Mouse (Mus musculus): ENCODE measurements around the gene Taf10. TPM values are rescaled to one million over a fixed set of nuclear protein-coding genes. Genes with fewer than 3 reads are reported as not detected.
"Not testable (repeated sequence)": the region's sequence is repeated elsewhere in the genome, so short reads cannot be mapped to it uniquely, and the experiment has no call there.

Gene Taf10
- polyA plus RNA-seq, 1 experiment from 2014 or later, result 141 TPM

DNA sequence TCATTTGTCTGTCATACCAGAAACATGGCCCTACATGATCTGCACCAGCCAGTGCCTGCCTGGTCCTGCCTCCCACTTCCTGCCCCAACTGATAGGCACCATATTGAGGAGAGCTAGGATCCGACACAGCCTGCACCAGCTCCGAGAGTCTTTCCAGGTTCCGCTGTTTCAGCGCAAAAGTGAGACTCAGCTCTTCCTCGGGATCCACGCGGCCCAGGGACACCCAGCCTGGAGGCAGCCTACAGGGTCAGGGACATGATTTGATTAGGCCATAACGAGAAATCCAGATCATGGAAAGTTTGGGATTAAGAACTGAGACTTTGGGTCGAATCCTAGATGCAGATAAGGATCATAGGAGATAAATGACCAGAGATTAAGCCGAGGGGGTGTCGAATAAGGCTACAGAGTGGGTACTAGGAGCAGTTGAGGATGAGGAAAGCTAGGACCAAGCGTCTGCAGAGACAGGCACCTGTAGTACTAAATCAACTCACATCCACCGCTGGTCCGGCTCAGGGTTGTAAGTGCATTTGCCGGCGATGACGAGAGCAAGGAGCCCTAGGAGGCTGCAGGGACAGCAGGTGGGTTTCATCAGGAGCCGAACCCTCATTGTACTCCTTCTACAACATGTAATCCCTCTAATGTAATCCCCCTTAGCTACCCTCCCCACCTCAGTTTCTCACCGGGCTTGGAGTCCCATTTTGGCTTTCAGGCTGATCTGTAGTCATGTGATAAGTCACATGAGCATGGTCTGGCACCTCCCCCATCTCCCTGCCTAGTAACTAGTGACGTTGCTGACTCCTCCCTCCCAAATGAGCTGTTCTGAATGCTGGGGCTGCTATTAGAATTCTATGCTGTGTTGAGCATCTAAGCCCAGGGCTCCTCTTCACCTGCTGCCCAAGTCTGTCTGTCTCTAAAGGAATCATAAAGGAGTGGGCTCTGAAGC lies 7.6 kb upstream of the Taf10 start, which contains the start of gene Tpp1:
Gene Tpp1 (minus strand): TSS at position 745 of the 943 bp plus-strand sequence.
- H3K4me3 ChIP-seq, result peak within 1 kb of the TSS; percentile 52
- ATAC-seq, result peak; percentile 95
- WGBS, result 19% methylated on average over 20 of the region's 20 CpGs
- peaks cover 14% of the 10 kb centered on the region for H3K4me1 ChIP-seq
- no peaks in the 10 kb centered on the region for H3K27me3 ChIP-seq
- peak within 1 kb of the TSS; percentile 48; the same call in 1 of the 2 replicates for H3K27ac ChIP-seq
- H3K4me2 ChIP-seq, result peak within 1 kb of the TSS; percentile 73
- peaks cover 77% of the 10 kb centered on the region for H3K36me3 ChIP-seq (ENCODE audit: poor library complexity, severe bottlenecking)
- H3K9me3 ChIP-seq (replicated peaks), result no peaks in the 10 kb centered on the region
- peak within 1 kb of the TSS; percentile 74 for H3K9ac ChIP-seq

DNA sequence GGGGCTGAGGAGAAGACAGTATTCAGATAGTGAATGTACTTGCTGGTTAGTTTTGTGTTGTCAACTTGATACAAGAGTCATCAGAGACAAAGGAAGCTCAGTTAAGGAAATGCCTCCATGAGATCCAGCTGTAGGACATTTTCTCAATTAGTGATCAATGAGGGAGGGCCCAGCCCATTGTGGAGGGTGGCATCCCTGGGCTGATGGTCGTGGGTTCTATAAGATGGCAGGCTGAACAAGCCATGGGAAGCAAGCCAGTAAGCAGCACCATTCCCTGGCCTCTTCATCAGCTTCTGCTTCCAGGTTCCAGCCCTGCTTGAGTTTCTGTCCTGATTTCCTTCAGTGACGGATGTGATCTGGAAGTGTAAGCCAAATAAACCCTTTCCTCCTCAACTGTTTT lies 3.6 kb upstream of the Taf10 start:
- no peak overlapping the region for H3K4me2 ChIP-seq
- H3K9ac ChIP-seq, result no peak overlapping the region
- H3K4me1 ChIP-seq, result peaks cover 23% of the 10 kb centered on the region
- no peak overlapping the region for H3K4me3 ChIP-seq
- WGBS, result 82% methylated on average over 2 of the region's 2 CpGs
- ATAC-seq, result no peak
- H3K36me3 ChIP-seq (ENCODE audit: poor library complexity, severe bottlenecking), result peaks cover 48% of the 10 kb centered on the region
- H3K9me3 ChIP-seq (replicated peaks), result no peaks in the 10 kb centered on the region
- H3K27me3 ChIP-seq, result no peaks in the 10 kb centered on the region
- H3K27ac ChIP-seq, result no peak overlapping the region

DNA sequence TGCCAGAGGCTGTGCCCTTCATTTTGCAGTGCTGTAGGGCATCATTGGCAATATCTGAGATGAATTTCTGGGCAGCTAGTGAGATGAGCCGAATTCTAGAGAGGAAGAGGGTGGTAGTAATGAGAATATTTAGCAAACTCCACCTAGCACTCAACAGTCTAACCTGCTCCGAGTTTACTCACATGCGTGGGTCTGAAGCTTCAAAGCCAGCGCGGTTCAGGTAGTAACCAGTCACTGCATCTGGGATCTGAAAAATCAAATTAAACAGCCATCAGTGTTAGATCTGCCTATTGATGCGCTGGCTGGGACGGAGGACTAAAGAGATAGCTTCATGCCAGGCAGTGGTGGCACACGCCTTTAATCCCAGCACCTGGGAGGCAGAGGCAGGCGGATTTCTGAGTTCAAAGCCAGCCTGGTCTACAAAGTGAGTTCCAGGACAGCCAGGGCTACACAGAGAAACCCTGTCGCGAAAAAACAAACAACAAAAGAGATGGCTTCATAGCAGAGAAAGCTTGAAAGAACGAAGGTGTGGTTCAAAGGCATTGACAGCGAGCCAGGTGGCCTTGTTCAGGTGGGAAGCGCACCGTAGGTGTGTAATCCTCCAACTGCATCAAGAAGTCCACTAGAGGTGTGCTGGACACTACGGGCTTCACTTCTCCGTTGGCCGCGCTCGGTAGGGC lies 775 bp downstream of the Taf10 start:
- not testable (repeated sequence) for H3K27me3 ChIP-seq; H3K9me3 ChIP-seq (replicated peaks); H3K27ac ChIP-seq; ATAC-seq
- Histone ChIP-seq H3K4me1 (peaks cover 18% of the 10 kb centered on the region), H3K9ac (peak overlapping the region; percentile 92), H3K4me3 (peak overlapping the region; percentile 98), H3K4me2 (peak overlapping the region; percentile 91), H3K36me3 (ENCODE audit: poor library complexity, severe bottlenecking) (peaks cover 58% of the 10 kb centered on the region)
- 36% methylated on average over 20 of the region's 20 CpGs for WGBS

DNA sequence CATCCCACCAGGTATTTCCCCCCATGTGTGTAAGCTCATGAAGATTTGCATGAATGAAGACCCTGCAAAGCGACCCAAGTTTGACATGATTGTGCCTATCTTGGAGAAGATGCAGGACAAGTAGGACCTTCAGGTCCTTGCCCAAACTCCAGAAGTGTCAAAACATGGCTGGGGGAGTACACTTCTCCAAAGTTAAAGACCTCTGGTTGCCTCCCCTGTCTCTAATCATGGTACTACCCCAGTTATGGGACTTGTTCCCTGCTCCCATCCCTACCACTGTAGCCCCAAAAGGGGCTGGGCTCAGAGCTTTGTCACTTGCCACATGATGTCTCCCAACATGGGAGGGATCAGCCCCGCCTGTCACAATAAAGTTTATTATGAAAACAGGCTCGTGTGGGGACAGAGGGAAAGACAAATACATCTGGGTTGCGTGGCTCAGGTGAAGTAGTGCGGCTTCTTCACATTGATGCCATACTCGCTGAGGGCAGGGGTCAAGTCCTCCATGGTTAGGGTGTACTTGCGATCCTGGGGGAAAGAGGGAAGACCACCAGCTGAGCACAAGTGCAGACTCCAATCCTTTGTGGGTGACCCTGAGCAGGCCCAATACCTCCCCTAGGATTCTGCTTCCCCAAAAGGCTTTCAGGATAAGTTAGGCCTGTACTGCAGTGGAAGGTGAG lies 1.5 kb downstream of the Taf10 start:
- ATAC-seq; H3K27me3 ChIP-seq; H3K9me3 ChIP-seq (replicated peaks); H3K27ac ChIP-seq; H3K9ac ChIP-seq: not testable (repeated sequence)
- peaks cover 51% of the 10 kb centered on the region for H3K36me3 ChIP-seq (ENCODE audit: poor library complexity, severe bottlenecking)
- WGBS, result 86% methylated on average over 7 of the region's 7 CpGs
- peak overlapping the region; percentile 91 for H3K4me2 ChIP-seq
- H3K4me1 ChIP-seq, result peaks cover 25% of the 10 kb centered on the region
- H3K4me3 ChIP-seq, result peak overlapping the region; percentile 98; the same call in 1 of the 2 replicates

DNA sequence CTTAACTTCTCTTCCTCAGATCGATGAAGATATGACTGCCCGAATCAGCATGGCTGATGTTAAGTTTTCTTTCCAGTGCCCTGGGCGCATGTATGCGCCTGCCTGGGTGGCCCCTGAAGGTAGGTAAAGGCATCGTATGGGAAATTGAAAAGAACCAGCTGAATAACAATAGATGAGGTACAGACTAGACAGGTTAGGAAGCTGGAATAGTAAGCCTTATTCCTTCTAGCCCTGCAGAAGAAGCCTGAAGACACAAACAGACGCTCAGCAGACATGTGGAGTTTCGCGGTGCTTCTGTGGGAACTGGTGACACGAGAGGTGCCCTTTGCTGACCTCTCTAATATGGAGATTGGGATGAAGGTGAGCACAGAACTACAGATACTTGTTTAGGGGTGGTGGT lies 2.2 kb downstream of the Taf10 start:
- Histone ChIP-seq H3K27ac (no peak overlapping the region), H3K27me3 (no peaks in the 10 kb centered on the region), H3K9me3 (replicated peaks) (no peaks in the 10 kb centered on the region), H3K36me3 (ENCODE audit: poor library complexity, severe bottlenecking) (peaks cover 44% of the 10 kb centered on the region), H3K9ac (no peak overlapping the region), H3K4me2 (no peak overlapping the region), H3K4me3 (no peak overlapping the region), H3K4me1 (peaks cover 32% of the 10 kb centered on the region)
- ATAC-seq, result no peak
- 89% methylated on average over 9 of the region's 9 CpGs for WGBS

DNA sequence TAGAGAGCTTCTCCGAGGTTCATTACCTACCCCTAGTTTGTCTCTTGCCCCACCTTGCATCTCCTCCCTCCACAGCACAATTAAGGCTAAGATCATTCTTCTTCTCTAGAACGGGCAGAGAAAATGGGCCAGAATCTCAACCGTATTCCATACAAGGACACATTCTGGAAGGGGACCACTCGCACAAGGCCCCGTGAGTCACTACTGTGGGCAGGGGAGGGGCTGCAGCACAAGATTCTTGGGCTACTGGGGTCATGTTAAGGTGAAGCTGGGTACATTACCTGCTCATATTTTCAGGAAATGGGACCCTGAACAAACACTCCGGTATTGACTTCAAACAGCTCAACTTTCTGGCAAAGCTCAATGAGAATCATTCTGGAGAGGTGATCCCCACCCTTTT lies 3.3 kb downstream of the Taf10 start:
- no peaks in the 10 kb centered on the region for H3K9me3 ChIP-seq (replicated peaks)

DNA sequence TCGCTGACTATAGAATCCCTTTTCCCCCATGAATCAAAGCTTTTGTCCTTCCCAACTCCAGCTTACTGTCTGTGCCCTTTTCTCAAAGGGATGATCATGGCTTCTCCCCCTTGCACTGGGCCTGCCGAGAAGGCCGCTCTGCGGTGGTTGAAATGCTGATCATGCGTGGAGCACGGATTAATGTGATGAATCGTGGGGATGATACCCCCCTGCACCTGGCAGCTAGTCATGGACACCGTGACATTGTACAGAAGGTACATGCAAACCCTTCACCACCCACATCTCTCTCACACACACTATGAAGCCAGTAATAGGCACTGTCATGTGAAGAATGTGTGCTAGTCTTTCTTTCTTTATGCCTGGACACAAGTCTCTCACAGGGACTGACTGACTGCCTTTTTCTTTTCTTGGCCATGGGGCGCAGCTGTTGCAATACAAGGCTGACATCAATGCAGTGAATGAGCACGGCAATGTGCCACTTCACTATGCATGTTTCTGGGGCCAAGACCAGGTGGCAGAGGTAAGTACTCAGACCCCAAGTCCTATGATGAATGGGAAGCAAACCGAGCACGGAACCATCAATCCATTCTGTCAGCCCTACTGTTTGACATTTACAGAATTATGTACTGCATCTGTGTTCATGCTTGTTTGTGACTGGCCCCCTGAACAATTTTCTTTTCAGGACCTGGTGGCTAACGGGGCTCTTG lies 3.9 kb downstream of the Taf10 start:
- Histone ChIP-seq H3K9me3 (replicated peaks) (no peaks in the 10 kb centered on the region), H3K4me3 (no peak overlapping the region), H3K4me1 (peaks cover 38% of the 10 kb centered on the region), H3K4me2 (no peak overlapping the region), H3K9ac (no peak overlapping the region), H3K36me3 (ENCODE audit: poor library complexity, severe bottlenecking) (peaks cover 34% of the 10 kb centered on the region), H3K27me3 (no peaks in the 10 kb centered on the region), H3K27ac (no peak overlapping the region)
- WGBS, result 85% methylated on average over 13 of the region's 13 CpGs
- no peak for ATAC-seq

More for the DNA sequence above, 3.3 kb downstream of the Taf10 start:
- Histone ChIP-seq H3K9ac (no peak overlapping the region), H3K36me3 (ENCODE audit: poor library complexity, severe bottlenecking) (peaks cover 34% of the 10 kb centered on the region), H3K27ac (no peak overlapping the region), H3K4me2 (no peak overlapping the region), H3K4me1 (peaks cover 32% of the 10 kb centered on the region), H3K4me3 (no peak overlapping the region), H3K27me3 (no peaks in the 10 kb centered on the region)
- WGBS, result 88% methylated on average over 6 of the region's 6 CpGs
- no peak for ATAC-seq

DNA sequence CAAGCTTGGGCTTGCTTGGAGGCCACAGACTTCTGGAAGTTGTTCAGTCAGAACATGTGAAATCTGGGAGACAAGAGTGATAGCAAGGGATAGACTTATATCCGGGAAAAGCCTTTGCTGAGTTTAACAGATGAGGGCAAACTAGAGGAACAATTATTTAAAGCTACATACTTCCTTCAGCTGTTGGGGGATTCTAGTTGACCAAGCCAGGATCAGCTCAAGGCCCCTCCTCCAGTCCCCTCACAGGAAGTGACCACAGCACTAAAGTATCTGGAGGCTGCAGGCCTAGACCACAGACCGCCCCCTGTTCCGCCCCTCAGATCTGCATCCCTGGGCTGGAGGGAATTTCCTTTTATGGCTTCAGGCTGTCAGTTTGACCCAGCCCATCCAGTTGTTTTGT lies 5.2 kb downstream of the Taf10 start:
- Histone ChIP-seq H3K9me3 (replicated peaks) (no peaks in the 10 kb centered on the region), H3K27me3 (no peaks in the 10 kb centered on the region), H3K9ac (no peak overlapping the region), H3K4me3 (no peak overlapping the region), H3K27ac (no peak overlapping the region), H3K4me1 (peaks cover 40% of the 10 kb centered on the region), H3K36me3 (ENCODE audit: poor library complexity, severe bottlenecking) (peaks cover 43% of the 10 kb centered on the region), H3K4me2 (no peak overlapping the region)
- 31% methylated on average over 3 of the region's 3 CpGs for WGBS
- no peak for ATAC-seq

DNA sequence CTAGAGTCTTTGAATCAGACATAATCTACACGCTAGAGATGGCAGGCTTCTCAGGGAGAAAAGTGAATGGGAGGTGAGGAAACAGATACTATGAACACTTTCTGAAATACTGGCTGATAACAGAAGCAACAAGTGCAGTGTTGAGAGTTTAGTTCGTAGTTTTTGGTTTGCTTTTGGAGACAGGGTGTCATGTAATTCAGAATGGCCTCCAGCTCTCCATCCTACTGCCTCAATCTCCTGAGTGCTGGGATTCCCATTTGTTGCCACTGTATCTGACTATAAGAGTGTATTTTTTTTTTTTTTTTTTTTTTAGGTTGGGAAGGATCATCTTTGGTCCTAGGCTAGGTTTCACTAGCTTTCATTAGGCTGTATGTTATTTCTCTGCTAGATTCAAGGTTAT lies 5.9 kb downstream of the Taf10 start:
- ATAC-seq, result no peak
- 84% methylated on average over 2 of the region's 2 CpGs for WGBS
- Histone ChIP-seq H3K9ac (0 out of 2 replicates have a peak overlapping the region, but pooled peaks have one; percentile 12), H3K27me3 (no peaks in the 10 kb centered on the region), H3K27ac (no peak overlapping the region), H3K36me3 (ENCODE audit: poor library complexity, severe bottlenecking) (peaks cover 50% of the 10 kb centered on the region), H3K4me2 (peak overlapping the region; percentile 33; the same call in 1 of the 2 replicates), H3K4me3 (no peak overlapping the region), H3K4me1 (peaks cover 34% of the 10 kb centered on the region), H3K9me3 (replicated peaks) (no peaks in the 10 kb centered on the region)

DNA sequence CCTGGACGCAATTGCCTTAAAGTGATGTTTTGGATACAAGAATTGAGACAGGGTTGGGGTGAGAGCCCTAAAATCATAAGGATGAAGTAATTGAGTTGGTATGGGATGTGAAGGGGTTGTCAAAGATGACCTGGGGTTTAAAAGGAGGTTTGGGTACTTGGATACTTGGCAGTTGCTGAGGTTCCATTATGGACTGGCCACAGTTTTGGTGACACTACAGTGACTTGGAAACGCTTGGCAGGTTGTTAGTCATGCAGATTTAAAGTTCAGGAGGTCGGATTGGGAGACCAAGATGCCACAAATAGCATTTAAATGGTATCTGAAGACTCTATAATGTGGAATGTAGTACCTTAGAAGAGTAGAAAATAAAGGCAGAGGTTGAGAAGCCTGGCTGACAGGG lies 6.5 kb downstream of the Taf10 start:
- no peak overlapping the region for H3K27ac ChIP-seq
- peaks cover 52% of the 10 kb centered on the region for H3K36me3 ChIP-seq (ENCODE audit: poor library complexity, severe bottlenecking)
- 44% methylated on average over 3 of the region's 3 CpGs for WGBS
- peaks cover 30% of the 10 kb centered on the region for H3K4me1 ChIP-seq
- no peak for ATAC-seq
- no peaks in the 10 kb centered on the region for H3K9me3 ChIP-seq (replicated peaks)
- peak overlapping the region; percentile 86 for H3K9ac ChIP-seq
- peak overlapping the region; percentile 82 for H3K4me3 ChIP-seq
- H3K4me2 ChIP-seq, result peak overlapping the region; percentile 95
- H3K27me3 ChIP-seq, result no peaks in the 10 kb centered on the region

DNA sequence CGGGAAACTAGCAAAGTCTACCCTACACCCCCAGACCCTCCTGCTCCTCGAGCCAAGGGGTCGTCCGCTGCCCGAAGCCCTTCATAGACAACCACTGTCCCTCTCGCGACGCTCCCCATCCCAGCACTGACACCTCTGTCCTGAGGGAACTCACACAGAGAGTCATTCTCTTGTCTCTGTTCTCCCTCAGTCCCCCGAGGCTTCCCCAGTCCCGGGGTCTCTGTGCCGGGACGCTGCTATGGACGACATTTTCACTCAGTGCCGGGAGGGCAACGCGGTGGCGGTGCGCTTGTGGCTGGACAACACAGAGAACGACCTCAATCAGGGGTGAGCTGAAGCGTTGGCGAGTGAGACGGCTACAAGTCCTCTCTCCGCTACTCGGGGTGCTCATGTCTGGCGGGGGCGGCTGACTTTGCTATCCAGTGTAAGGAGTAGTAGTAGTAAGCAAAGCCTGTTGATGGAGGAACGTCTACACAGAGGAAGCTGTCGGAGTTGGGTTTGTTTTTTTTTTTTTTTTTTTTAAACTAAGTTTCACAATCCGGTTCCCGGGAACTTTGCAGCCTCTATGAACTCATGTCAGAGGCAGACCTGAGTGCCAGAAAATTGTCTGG lies 7.1 kb downstream of the Taf10 start, which contains the start of gene Rrp8:
Gene Rrp8 (minus strand): TSS at position 475 of the 611 bp plus-strand sequence.
- WGBS, result under 1% methylated on average over 30 of the region's 30 CpGs
- peaks cover 52% of the 10 kb centered on the region for H3K36me3 ChIP-seq (ENCODE audit: poor library complexity, severe bottlenecking)
- no peak; the same call in 1 of the 2 replicates for ATAC-seq

More for the DNA sequence above, 7.1 kb downstream of the Taf10 start, which contains the start of gene Rrp8:
- H3K27me3 ChIP-seq, result no peaks in the 10 kb centered on the region
- H3K4me2 ChIP-seq, result peak within 1 kb of the TSS; percentile 95
- peak within 1 kb of the TSS; percentile 86 for H3K9ac ChIP-seq
- peaks cover 30% of the 10 kb centered on the region for H3K4me1 ChIP-seq
- H3K9me3 ChIP-seq (replicated peaks), result no peaks in the 10 kb centered on the region
- peak within 1 kb of the TSS; percentile 82 for H3K4me3 ChIP-seq
- H3K27ac ChIP-seq, result peak within 1 kb of the TSS; percentile 70

Measured in forebrain, embryonic 13.5 days (tissue).